Mouse (Mus musculus) layer of hippocampus, adult 2 months (tissue): ENCODE results near the gene Prkce. TPM values are rescaled to one million over a fixed set of nuclear protein-coding genes. Genes with fewer than 3 reads are reported as not detected.
A peak's percentile ranks its signal among the peaks of the same experiment; 100 is the strongest.

ENCODE experiments used
- DNase-seq, 2 experiments: peaks; one replicate each; pipeline ENCODE4 v3.0.0; 2022; ENCODE audit warnings: low spot score in 2 of 2
- H3K27ac ChIP-seq: fragments of 200-600 bp; 2 replicates; pipeline ENCODE4 v1.8.1; 2022
- H3K4me3 ChIP-seq: fragments of 200-600 bp; 2 replicates; pipeline ENCODE4 v1.8.1; 2022; ENCODE audit warnings: mild to moderate bottlenecking
- CTCF ChIP-seq: fragments of 200-600 bp; conservative IDR thresholded peaks from 2 replicates; pipeline ENCODE4 v1.8.1; 2022; ENCODE audit warnings: antibody characterized with exemption, mild to moderate bottlenecking, moderate library complexity
- total RNA-seq, 2 experiments: library from RNA; stranded (reverse); gene quantifications; 2 replicates each; pipeline ENCODE4 v1.2.3; 2021

The Prkce gene
- total RNA-seq, 2 experiments from 2014 or later: 422 to 451 TPM

DNA sequence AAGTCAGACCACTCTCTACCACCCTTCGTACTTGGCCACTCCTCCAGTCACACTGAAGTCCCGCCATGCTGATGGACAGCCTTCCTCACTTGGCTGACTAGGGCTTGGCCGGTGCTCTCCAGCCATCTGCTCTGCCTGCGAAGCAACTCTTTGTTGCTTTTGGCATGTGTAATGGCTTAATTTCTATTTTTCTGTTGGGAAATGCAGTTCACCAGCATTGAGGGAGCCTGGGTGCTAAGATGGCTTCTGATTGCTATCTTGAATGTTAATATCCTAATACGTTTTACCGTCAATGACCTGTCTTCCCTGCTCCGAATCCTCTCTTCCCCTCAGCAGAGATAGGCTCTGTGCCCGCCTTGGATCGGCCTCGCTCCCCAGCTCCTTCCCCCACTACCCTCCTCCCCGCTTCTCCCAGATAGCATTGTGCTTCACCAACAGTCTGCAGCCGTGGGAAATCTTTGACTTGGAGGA is 183.2 kb downstream of the Prkce start:
- Histone ChIP-seq H3K4me3 (peak overlapping the region; percentile 6; the same call in 1 of the 2 replicates), H3K27ac (peak overlapping the region; percentile 76)
- no peak for DNase-seq
- TF ChIP-seq CTCF: no peak

DNA sequence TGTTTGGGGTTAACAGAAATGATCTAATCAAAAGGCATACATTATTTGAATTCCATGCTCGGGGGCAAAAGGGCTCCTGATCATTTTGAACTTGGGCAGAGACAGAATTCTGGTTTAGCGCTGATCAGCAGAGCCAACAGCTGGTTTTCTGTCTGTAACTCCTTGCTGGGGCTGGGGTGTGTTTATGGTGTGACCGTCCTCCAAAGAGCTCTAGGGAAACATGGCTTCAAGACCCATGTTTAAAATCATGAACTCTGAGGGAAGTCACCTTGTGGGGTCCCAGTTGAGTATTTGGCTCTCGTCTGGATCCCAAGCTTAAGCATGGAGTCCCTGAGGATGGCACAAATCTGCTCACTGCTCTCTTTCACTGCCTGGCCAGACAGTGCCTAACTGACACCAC is 183.7 kb downstream of the Prkce start:
- Histone ChIP-seq H3K4me3 (no peak overlapping the region; the same call in 1 of the 2 replicates), H3K27ac (peak overlapping the region; percentile 76)
- TF ChIP-seq CTCF: no peak
- no peak for DNase-seq

DNA sequence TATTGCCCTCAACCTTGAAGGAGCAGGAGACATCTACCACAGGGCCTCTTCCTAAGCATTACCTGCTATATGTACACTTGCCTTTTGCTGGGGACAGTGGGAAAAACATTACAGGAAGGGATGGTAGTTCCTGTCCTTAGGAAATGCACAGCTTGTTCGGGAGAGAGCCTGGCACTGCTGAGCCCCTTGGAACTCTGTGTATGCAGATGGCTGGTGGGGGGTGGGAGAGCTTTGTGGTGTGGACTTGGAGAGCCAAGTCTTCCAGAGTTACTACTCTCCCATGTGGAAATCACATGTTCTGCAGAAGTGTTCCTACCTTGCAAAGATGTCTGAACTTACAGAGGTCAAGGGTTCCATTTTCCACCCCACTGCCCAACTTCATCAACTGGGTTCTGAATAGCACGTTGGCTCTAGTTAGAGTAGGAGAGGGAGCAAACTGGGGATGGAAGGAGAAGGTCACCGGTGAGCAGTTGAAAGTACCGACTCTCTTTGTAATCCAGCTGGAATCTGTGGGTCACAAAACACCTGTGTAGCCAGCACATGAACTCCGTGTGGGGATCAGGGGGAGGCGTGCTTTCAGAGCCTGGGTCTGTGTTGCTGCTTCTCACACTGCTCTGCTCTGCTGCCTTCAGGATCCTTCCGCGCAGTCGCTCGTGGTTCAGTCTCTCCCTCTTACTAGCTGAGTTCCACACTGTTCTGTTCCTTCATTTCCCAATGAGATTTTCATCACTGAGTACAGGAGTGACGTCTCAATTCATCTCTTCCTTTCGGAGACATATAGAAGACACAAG is 184.9 kb downstream of the Prkce start:
- TF ChIP-seq CTCF: no peak
- peak in 1 of 2 experiments; percentile 41 for DNase-seq
- Histone ChIP-seq H3K4me3 (no peak overlapping the region), H3K27ac (peak overlapping the region; percentile 76)

- no peak for DNase-seq
- Histone ChIP-seq H3K27ac (peak overlapping the region; percentile 76), H3K4me3 (no peak overlapping the region)
- TF ChIP-seq CTCF: no peak
Observed at GRCm38 (mm10) chr17:86353679-86354078, 186.1 kb downstream of the Prkce start.

DNA sequence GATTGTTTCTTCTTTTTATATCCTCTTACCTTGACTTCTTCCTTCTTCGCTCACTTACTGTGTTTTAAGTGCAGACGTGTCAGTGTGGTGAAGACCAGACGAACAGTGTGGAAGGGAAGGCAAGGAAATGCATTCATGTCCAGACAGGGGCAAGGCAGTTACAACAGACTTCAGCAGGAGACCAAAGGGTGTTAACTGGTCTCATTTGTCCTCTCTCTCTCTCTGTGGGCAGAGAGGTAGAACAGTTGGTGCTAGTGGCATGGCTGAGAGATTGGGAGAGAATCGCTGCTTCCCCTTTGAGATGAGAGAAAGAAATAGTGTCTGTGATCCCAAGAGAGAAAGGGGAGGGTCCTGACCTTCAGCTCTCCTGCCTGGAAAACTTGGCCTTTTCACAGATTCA is 186.5 kb downstream of the Prkce start:
- DNase-seq: no peak
- Histone ChIP-seq H3K4me3 (no peak overlapping the region), H3K27ac (peak overlapping the region; percentile 76)
- TF ChIP-seq CTCF: no peak

DNA sequence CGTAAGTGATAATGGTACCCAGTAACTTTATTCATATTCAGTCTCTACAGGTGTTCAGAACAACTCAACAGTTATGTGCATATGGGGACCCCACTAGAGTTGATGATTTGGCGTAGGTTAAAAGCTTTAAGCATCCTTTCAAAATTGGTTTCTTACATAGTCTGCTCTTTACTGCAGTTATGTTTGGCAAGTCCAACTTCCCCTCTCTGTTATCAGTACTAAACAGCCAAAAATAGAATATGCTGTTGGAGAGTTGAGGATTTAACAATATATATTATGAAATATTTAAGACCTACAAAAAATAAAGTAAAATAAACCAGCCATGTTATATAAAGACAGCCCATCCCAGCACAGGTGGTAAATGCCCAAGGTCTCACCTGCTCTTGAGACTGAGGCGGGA is 187.3 kb downstream of the Prkce start:
- Histone ChIP-seq H3K27ac (peak overlapping the region; percentile 66), H3K4me3 (no peak overlapping the region)
- no peak for DNase-seq
- TF ChIP-seq CTCF: no peak

GRCm38 (mm10) chr17:86355318-86355717 is 187.7 kb downstream of the Prkce start:
- no peak for DNase-seq
- no peak for TF ChIP-seq CTCF
- no peak overlapping the region for H3K4me3 ChIP-seq
- peak overlapping the region; percentile 66 for H3K27ac ChIP-seq

- Histone ChIP-seq H3K27ac (peak overlapping the region; percentile 66), H3K4me3 (no peak overlapping the region)
- no peak for TF ChIP-seq CTCF
- no peak for DNase-seq
Observed at GRCm38 (mm10) chr17:86355772-86356451, 188.3 kb downstream of the Prkce start.

- peak overlapping the region; percentile 56 for H3K27ac ChIP-seq
- no peak for TF ChIP-seq CTCF
- no peak for DNase-seq
- H3K4me3 ChIP-seq: no peak overlapping the region
Observed at GRCm38 (mm10) chr17:86358388-86358787, 190.8 kb downstream of the Prkce start.

- Histone ChIP-seq H3K27ac (peak overlapping the region; percentile 56), H3K4me3 (no peak overlapping the region)
- TF ChIP-seq CTCF: no peak
- DNase-seq: no peak
Observed at GRCm38 (mm10) chr17:86358847-86359246, 191.3 kb downstream of the Prkce start.

GRCm38 (mm10) chr17:86360849-86361248 is 193.3 kb downstream of the Prkce start:
- no peak overlapping the region for H3K4me3 ChIP-seq
- no peak for TF ChIP-seq CTCF
- DNase-seq: no peak

DNA sequence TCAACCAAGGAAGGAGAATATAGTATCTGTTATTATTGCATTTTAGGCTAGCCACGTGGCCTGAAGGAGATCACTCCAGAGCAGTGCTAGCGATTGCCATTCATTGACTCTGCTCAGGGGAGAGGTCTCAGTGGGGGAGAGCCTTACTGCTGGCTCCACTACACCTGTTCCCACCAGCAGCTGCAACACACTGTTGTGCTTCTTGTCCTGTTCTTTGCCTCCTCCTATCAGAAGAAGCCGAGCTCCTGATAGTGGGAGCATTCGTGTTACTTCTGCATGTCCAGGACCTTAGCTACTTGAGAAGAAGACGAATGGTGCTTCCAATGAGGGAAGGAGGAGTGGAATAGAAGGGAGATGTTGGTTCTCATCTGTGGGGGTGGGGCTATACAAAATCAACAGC is 195.8 kb downstream of the Prkce start:
- no peak for DNase-seq
- H3K27ac ChIP-seq: no peak overlapping the region
- H3K4me3 ChIP-seq: no peak overlapping the region
- no peak for TF ChIP-seq CTCF

More at GRCm38 (mm10) chr17:86360849-86361248, 193.3 kb downstream of the Prkce start:
- peak overlapping the region; percentile 23; the same call in 1 of the 2 replicates for H3K27ac ChIP-seq

DNA sequence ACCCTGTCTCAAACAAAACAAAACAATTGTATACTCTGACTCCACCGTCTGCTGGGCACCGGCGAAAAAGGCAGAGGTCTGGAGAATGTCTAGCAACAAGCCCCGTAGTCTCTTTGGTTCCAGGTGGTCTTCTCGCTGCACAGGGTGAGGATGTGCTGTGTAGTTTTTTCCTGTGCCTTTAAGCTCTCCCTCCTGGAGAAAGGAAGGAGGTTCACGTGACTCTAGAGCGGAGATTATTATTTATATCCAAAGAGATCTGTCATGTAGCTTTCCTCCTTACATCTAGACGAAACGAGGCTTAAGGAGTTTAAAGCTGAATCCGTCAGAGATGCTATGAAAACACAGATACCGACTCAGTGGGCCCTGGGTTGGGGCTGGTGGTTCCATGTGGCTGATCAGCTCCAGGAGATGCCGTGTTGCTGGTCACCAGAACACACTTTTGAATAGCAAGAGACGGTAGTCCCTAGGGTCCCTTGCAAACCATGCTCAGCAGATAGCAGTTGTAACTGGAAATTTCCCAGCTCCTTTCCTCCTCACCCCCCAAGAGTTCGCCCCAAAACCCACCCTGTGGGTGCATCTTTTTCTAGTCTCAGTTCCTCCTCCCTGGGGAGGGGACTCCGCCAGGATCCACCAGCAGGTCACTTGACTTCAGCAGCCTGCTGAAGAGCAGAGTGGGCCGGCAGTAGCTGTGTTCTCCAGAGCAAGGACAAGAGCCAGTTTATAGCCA is 196.9 kb downstream of the Prkce start:
- Histone ChIP-seq H3K4me3 (no peak overlapping the region), H3K27ac (peak overlapping the region; percentile 80; the same call in 1 of the 2 replicates)
- DNase-seq: no peak
- TF ChIP-seq CTCF: no peak
